Mouse (Mus musculus) kidney, adult 2 months (tissue): Measurements from ENCODE around the gene Ppp3ca. TPM values are rescaled to one million over a fixed set of nuclear protein-coding genes. Genes with fewer than 3 reads are reported as not detected.

Experiments
- DNase-seq: peaks from one replicate; pipeline ENCODE4 v3.0.0; 2021
- H3K27ac ChIP-seq: fragments of 200-500 bp; 2 replicates; pipeline ENCODE4 v1.5.1; 2012; ENCODE audit warnings: low read depth, low read length, control low read depth, inconsistent platforms; ENCODE audit not compliant: insufficient read depth
- H3K27me3 ChIP-seq: fragments of 200-500 bp; replicated peaks from 2 replicates; pipeline ENCODE4 v1.6.1; 2012; ENCODE audit warnings: mild to moderate bottlenecking, moderate library complexity, low read length, inconsistent platforms; ENCODE audit not compliant: control insufficient read depth, insufficient read depth
- H3K36me3 ChIP-seq: fragments of 200-500 bp; 2 replicates; pipeline ENCODE4 v1.6.1; 2012; ENCODE audit warnings: mild to moderate bottlenecking, moderate library complexity, low read length, inconsistent platforms; ENCODE audit not compliant: control insufficient read depth, insufficient read depth
- H3K4me1 ChIP-seq: fragments of 200-500 bp; 2 replicates; pipeline ENCODE4 v1.6.1; 2011; ENCODE audit warnings: low read length; ENCODE audit not compliant: control insufficient read depth, insufficient read depth
- H3K4me3 ChIP-seq: fragments of 200-500 bp; 2 replicates; pipeline ENCODE4 v1.5.1; 2011; ENCODE audit warnings: mild to moderate bottlenecking, low read depth, low read length, control low read depth; ENCODE audit not compliant: insufficient read depth
- CTCF ChIP-seq: fragments of 200-500 bp; conservative IDR thresholded peaks from 2 replicates; pipeline ENCODE4 v1.5.1; 2011; ENCODE audit warnings: low read depth, mild to moderate bottlenecking, control low read depth, low read length, moderate library complexity, mixed read lengths; ENCODE audit not compliant: insufficient read depth, insufficient read length
- POLR2A ChIP-seq: fragments of 200-500 bp; IDR thresholded peaks from one replicate; pipeline ENCODE4 v1.6.1; 2011; ENCODE audit warnings: low read depth, low read length, control low read depth
- WGBS: fragments of 180-500 bp; shearing (Covaris S2); methylation state at CpG from one replicate; pipeline ENCODE4 v1.1.7; 2018; 5-methylcytosine and 5-hydroxymethylcytosine counted together
- polyA plus RNA-seq: library from polyadenylated mRNA; depleted of rRNA; stranded (reverse); fragments of >200 nt; gene quantifications from 2 replicates; pipeline ENCODE4 v1.2.3, GENCODE M21; 2012

Gene Ppp3ca
- polyA plus RNA-seq, 1 experiment: 14.0 TPM

DNA sequence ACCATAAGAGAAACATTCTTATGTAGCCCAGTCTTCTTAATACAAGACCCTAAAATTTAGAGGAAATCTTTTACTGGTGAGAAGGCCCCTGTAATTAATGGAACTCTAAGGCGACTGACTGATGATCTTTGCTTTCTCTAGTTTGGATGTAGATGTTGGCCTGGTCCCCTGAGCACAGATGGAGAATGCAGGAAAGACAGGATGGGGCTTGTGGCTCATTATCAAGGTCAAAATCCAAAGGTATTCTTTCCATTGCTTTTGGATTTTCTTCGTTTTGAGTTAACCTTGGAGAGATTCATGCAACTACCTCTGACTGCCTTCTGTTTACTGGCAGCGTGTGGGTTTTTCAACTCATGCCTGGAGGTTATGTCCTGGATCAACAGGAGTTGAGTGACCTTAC is 110.4 kb downstream of the Ppp3ca start:
- no peak overlapping the region for H3K4me3 ChIP-seq
- H3K4me1 ChIP-seq: peaks cover 7% of the 10 kb centered on the region
- no peaks in the 10 kb centered on the region for H3K36me3 ChIP-seq
- WGBS: 73% methylated on average over 3 of the region's 3 CpGs
- TF ChIP-seq CTCF: no peak
- TF ChIP-seq POLR2A: no peak
- H3K27me3 ChIP-seq: no peaks in the 10 kb centered on the region
- DNase-seq: no peak
- H3K27ac ChIP-seq: no peak overlapping the region

DNA sequence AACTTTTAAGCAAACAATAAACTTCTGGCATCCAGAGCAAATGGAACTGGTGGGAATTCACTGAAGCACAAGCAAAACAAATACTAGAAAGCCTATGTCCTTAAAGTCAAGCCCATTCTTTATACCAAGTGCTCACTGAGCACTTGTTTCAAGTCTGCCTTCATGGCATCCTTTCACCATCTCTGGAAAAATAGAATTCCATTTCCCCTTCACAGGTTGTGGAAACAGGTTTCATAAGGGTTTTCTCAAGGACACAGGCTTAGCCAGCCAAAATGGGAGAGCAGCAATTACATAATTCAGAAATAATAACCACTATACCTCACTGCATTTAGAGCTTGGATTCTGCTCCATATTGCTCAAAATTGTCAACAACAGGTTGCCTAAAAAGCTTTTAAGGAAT is 112.1 kb downstream of the Ppp3ca start:
- Histone ChIP-seq H3K4me3 (no peak overlapping the region), H3K27ac (no peak overlapping the region), H3K36me3 (no peaks in the 10 kb centered on the region), H3K4me1 (peaks cover 7% of the 10 kb centered on the region), H3K27me3 (no peaks in the 10 kb centered on the region)
- TF ChIP-seq POLR2A: no peak
- no peak for TF ChIP-seq CTCF
- DNase-seq: no peak

DNA sequence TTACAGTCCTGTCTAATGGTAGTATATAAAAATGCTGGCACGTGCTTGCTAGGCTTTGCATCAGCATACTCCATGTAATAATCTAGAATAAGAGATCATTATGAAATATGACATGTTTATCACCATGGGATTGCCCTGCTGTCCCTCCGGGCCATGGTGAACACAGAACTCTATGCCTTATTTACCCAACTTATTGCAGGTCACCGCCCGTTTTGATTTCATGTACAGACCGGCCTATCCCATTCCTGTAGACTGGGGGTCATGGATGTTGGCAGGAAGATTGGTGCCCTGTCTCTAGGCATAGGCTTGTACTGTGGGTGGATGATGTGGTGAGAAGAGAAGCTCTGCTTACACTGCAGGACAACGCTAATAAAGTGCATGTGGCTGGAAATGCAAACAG is 115.8 kb downstream of the Ppp3ca start:
- Histone ChIP-seq H3K27me3 (no peaks in the 10 kb centered on the region), H3K27ac (no peak overlapping the region), H3K36me3 (no peaks in the 10 kb centered on the region), H3K4me1 (peaks cover 8% of the 10 kb centered on the region), H3K4me3 (no peak overlapping the region)
- TF ChIP-seq CTCF (no peak), POLR2A (no peak)
- WGBS: 87% methylated on average over 6 of the region's 6 CpGs
- DNase-seq: no peak

DNA sequence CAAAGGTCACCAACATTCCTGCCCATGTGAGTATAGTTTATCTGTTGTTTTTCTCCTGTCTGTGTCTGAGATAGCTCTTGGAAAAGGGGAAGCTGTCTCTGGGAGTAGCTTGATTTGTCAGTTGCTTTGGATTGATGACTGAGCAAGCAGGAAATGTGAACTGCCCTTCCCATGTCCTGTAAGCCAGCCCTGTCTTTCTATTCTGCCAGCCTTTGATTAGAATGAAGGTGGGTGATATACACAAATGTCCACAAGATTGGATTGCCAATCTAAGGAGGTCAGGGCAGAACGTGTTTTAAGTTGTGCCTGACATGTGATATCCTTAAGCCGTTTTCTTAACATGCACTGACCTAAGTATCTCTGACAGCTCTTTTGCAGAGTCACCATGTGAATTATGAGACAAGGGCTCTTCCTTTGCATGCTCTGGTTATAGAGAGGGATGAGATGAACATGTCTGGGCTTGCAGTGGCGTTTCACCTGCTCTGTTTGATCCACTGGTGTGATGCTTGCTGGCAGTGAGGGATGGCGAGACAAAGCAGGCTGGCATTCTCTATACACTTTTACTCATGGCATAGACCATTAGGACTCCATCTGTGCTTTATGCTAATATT is 120.4 kb downstream of the Ppp3ca start:
- Histone ChIP-seq H3K4me3 (no peak overlapping the region), H3K27me3 (no peaks in the 10 kb centered on the region), H3K4me1 (peaks cover 8% of the 10 kb centered on the region), H3K36me3 (no peaks in the 10 kb centered on the region), H3K27ac (peak overlapping the region; percentile 64)
- 37% methylated on average over 4 of the region's 4 CpGs for WGBS
- no peak for TF ChIP-seq POLR2A
- TF ChIP-seq CTCF: no peak
- DNase-seq: peak; percentile 12

DNA sequence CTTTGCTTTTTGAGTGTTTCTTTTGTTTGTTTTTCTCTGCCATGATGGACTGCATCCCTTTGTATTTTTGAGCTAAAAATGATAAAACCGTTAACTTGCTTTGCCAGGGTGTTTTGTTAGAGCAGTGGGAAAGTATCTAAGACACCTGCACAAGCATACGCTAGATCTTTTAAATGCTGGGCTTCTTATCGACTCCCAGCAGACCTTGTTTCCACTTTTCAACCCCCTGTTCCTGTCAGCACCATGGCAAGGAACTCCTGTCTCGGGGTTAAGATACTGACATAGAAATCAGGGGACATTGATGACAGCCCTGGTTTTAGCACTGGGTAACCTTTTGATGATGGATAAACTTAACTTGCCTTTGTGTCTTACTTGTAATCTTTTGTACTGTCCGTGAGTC is 121.5 kb downstream of the Ppp3ca start:
- H3K27me3 ChIP-seq: no peaks in the 10 kb centered on the region
- H3K36me3 ChIP-seq: no peaks in the 10 kb centered on the region
- DNase-seq: no peak
- H3K27ac ChIP-seq: no peak overlapping the region; the same call in 1 of the 2 replicates
- 85% methylated on average over 5 of the region's 5 CpGs for WGBS
- peaks cover 8% of the 10 kb centered on the region for H3K4me1 ChIP-seq
- H3K4me3 ChIP-seq: no peak overlapping the region
- TF ChIP-seq CTCF: no peak
- no peak for TF ChIP-seq POLR2A

DNA sequence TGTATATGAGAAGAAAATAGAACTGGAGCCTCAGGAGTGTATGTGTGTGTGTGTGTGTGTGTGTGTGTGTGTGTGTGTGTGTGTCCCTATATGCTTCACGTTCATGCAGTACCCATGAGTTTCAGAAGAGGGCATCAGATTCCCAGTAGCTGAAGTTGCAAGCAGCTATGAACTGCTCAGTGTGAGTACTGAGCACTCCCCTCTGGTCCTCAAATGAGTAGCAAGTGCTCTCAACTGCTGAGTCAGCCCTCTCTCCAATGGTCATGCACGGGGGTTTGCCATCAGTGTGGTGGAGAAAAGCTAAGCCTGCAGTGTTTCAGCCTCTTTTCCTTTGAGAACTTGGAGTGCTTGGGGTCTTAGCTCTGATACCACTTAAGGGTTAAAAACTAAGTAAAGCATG is 122.0 kb downstream of the Ppp3ca start:
- Histone ChIP-seq H3K4me3 (no peak overlapping the region), H3K4me1 (peaks cover 8% of the 10 kb centered on the region), H3K27ac (no peak overlapping the region), H3K27me3 (no peaks in the 10 kb centered on the region), H3K36me3 (no peaks in the 10 kb centered on the region)
- 95% methylated on average over 2 of the region's 2 CpGs for WGBS
- TF ChIP-seq CTCF: no peak
- no peak for TF ChIP-seq POLR2A
- DNase-seq: no peak

DNA sequence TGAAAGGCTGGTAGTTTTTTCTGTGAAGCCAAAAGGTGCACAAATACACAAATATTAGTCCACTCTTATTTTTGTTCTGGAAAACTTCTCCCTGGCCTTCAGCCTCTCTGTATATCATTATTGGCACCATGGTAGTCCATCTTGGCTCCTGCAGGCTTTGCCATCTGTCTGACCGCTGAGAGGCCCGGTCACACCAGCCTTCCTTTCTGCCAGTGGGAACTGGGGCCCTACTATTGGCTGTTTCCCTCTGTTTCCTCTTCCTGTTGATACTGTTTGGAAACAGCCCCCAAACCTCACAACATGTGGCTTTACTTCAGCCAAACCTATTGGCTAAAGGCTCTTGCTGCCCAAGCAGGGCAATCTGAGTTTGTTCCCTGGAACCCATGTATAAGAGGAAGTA is 123.5 kb downstream of the Ppp3ca start:
- H3K27me3 ChIP-seq: no peaks in the 10 kb centered on the region
- peaks cover 8% of the 10 kb centered on the region for H3K4me1 ChIP-seq
- no peaks in the 10 kb centered on the region for H3K36me3 ChIP-seq
- no peak overlapping the region for H3K4me3 ChIP-seq
- DNase-seq: no peak
- WGBS: 94% methylated on average over 2 of the region's 2 CpGs
- no peak overlapping the region for H3K27ac ChIP-seq
- TF ChIP-seq POLR2A: no peak
- no peak for TF ChIP-seq CTCF
